Mouse (Mus musculus): ENCODE measurements around the gene Gamt. TPM values are rescaled to one million over a fixed set of nuclear protein-coding genes. Genes with fewer than 3 reads are reported as not detected.

Gamt gene
- polyA plus RNA-seq, 1 experiment from 2014 or later = 24.3 TPM

Small RNAs within 50 kb of the gene (microRNA-seq; reads per million reads assigned to microRNA genes)
- 0.81 reads per million for gene Mir6911

Other genes with a start within 250 kb of the Gamt start
- gene Arhgap45, start 244.4 kb downstream of the Gamt start, polyA plus RNA-seq (2014; fragmentation: Nextera tagmentation; extraction: Ambion mirVana) = 1.1 and 1.7 TPM in 2 replicates
- 142 and 150 TPM in 2 replicates for gene Polr2e, start 221.2 kb downstream of the Gamt start, polyA plus RNA-seq (2014; fragmentation: Nextera tagmentation; extraction: Ambion mirVana)
- 556 and 557 TPM in 2 replicates for gene Gpx4, start 213.8 kb downstream of the Gamt start, polyA plus RNA-seq (2014; fragmentation: Nextera tagmentation; extraction: Ambion mirVana)
- gene Sbno2, start 155.4 kb downstream of the Gamt start, polyA plus RNA-seq (2014; fragmentation: Nextera tagmentation; extraction: Ambion mirVana) = 12.3 and 12.6 TPM in 2 replicates
- gene Stk11, start 145.2 kb downstream of the Gamt start, polyA plus RNA-seq (2014; fragmentation: Nextera tagmentation; extraction: Ambion mirVana) = 20.2 and 24.6 TPM in 2 replicates
- gene Atp5d, start 122.4 kb downstream of the Gamt start, polyA plus RNA-seq (2014; fragmentation: Nextera tagmentation; extraction: Ambion mirVana) = 469 and 505 TPM in 2 replicates
- gene Cbarp, start 120.2 kb downstream of the Gamt start, polyA plus RNA-seq (2014; fragmentation: Nextera tagmentation; extraction: Ambion mirVana) = 93.4 and 96.4 TPM in 2 replicates
- gene Midn, start 112.7 kb downstream of the Gamt start, polyA plus RNA-seq (2014; fragmentation: Nextera tagmentation; extraction: Ambion mirVana) = 44.1 and 54.4 TPM in 2 replicates
- gene Cirbp, start 95.0 kb downstream of the Gamt start, polyA plus RNA-seq (2014; fragmentation: Nextera tagmentation; extraction: Ambion mirVana) = 203 and 252 TPM in 2 replicates
- 7.0 and 7.7 TPM in 2 replicates for gene 1600002K03Rik, start 88.1 kb downstream of the Gamt start, polyA plus RNA-seq (2014; fragmentation: Nextera tagmentation; extraction: Ambion mirVana)
- gene Efna2, start 81.5 kb downstream of the Gamt start, polyA plus RNA-seq (2014; fragmentation: Nextera tagmentation; extraction: Ambion mirVana) = 25.9 and 26.2 TPM in 2 replicates
- gene Mum1, start 34.6 kb downstream of the Gamt start, polyA plus RNA-seq (2014; fragmentation: Nextera tagmentation; extraction: Ambion mirVana) = 29.0 and 32.9 TPM in 2 replicates
- 303 and 341 TPM in 2 replicates for gene Ndufs7, start 11.9 kb downstream of the Gamt start, polyA plus RNA-seq (2014; fragmentation: Nextera tagmentation; extraction: Ambion mirVana)
- 35.2 and 36.3 TPM in 2 replicates for gene Dazap1, start 474 bp upstream of the Gamt start, polyA plus RNA-seq (2014; fragmentation: Nextera tagmentation; extraction: Ambion mirVana)
- 570 and 649 TPM in 2 replicates for gene Rps15, start 31.4 kb upstream of the Gamt start, polyA plus RNA-seq (2014; fragmentation: Nextera tagmentation; extraction: Ambion mirVana)
- gene Apc2, start 35.0 kb upstream of the Gamt start, polyA plus RNA-seq (2014; fragmentation: Nextera tagmentation; extraction: Ambion mirVana) = 200 and 216 TPM in 2 replicates
- 23.3 and 24.5 TPM in 2 replicates for gene 2310011J03Rik, start 59.5 kb upstream of the Gamt start, polyA plus RNA-seq (2014; fragmentation: Nextera tagmentation; extraction: Ambion mirVana)
- 4.4 and 4.7 TPM in 2 replicates for gene Pcsk4, start 68.5 kb upstream of the Gamt start, polyA plus RNA-seq (2014; fragmentation: Nextera tagmentation; extraction: Ambion mirVana)
- 5.3 and 5.8 TPM in 2 replicates for gene Reep6, start 68.9 kb upstream of the Gamt start, polyA plus RNA-seq (2014; fragmentation: Nextera tagmentation; extraction: Ambion mirVana)
- 0.84 and 0.90 TPM in 2 replicates for gene Adamtsl5, start 87.4 kb upstream of the Gamt start, polyA plus RNA-seq (2014; fragmentation: Nextera tagmentation; extraction: Ambion mirVana)
- gene Plk5, start 95.4 kb upstream of the Gamt start, polyA plus RNA-seq (2014; fragmentation: Nextera tagmentation; extraction: Ambion mirVana) = 3.6 and 4.1 TPM in 2 replicates
- gene Mex3d, start 126.6 kb upstream of the Gamt start, polyA plus RNA-seq (2014; fragmentation: Nextera tagmentation; extraction: Ambion mirVana) = 12.3 and 13.3 TPM in 2 replicates
- 152 and 161 TPM in 2 replicates for gene Mbd3, start 138.5 kb upstream of the Gamt start, polyA plus RNA-seq (2014; fragmentation: Nextera tagmentation; extraction: Ambion mirVana)
- 675 and 804 TPM in 2 replicates for gene Uqcr11, start 145.8 kb upstream of the Gamt start, polyA plus RNA-seq (2014; fragmentation: Nextera tagmentation; extraction: Ambion mirVana)
- gene Tcf3, start 172.6 kb upstream of the Gamt start, polyA plus RNA-seq (2014; fragmentation: Nextera tagmentation; extraction: Ambion mirVana) = 41.3 and 46.5 TPM in 2 replicates
- gene Onecut3, start 233.8 kb upstream of the Gamt start, polyA plus RNA-seq (2014; fragmentation: Nextera tagmentation; extraction: Ambion mirVana) = 1.5 and 2.3 TPM in 2 replicates

All from hindbrain, embryonic 14.5 days (tissue).